Mouse (Mus musculus) frontal cortex, adult (tissue): ENCODE measurements around the gene Lbh.
A peak's percentile ranks its signal among the peaks of the same experiment; 100 is the strongest.

ENCODE experiments used
- ATAC-seq: cut with Nextera tagmentation; 2 replicates; pipeline ENCODE4 v1.9.2; 2017; ENCODE audit warnings: mild to moderate bottlenecking, moderate library complexity, mixed read lengths; ENCODE audit not compliant: low TSS enrichment

Gene Lbh

GRCm38 (mm10) chr17:72911751-72912150, 6.4 kb upstream of the Lbh start:
- no peak for ATAC-seq

GRCm38 (mm10) chr17:72914082-72914481, 4.0 kb upstream of the Lbh start:
- ATAC-seq = no peak

GRCm38 (mm10) chr17:72917241-72918030, 669 bp upstream of the Lbh start:
- ATAC-seq = peak; percentile 42

DNA sequence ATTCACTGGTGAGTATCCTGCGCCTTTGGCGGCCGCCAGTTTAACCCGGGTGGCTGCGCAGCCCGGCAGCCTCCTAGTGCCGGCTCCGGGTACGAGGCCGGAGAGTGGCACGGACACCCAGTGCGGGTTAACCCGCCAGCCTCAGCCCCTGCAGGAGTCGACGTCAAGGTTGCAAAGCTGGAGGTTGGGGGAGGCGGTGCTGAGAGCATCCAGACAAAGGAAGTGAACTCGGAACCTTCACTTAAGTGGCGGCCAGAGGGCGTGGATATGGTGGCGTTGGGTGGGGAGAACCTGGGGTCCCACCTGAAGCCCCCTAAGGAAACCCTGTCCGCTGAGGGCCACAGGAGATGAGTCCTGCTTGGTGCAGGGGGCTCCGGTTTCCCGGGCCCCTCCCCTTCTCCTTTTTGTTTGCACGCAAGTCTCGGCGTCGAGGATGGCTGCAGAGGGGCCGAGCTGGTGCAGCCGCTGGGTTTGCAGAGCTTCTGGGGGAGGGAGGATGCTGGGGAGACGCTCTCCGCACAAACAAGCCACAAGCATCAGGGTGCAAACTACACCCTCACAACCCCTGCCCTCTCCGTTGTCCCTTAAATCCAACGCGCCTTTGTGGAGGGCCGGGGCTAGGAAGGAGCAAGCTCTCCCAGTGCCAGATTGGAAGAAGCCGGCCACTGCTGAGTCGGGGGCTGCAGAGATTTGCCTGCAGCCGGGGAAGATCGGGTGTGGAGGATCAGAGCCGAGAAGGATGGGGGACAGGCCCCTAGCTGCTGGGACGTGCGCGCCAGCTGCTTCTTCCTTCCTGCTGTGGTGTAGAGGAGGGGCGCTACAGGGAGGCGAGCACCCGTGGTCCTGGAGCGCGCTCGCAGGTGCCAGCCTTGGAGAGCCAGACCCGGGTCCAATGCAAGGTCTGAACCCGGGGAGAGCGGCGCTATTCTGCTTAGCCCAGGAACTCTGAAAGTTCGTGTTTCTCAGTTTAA, 751 bp downstream of the Lbh start:
- peak; percentile 13; the same call in 1 of the 2 replicates for ATAC-seq

GRCm38 (mm10) chr17:72919641-72920040, 1.5 kb downstream of the Lbh start:
- no peak for ATAC-seq

GRCm38 (mm10) chr17:72920430-72920829, 2.3 kb downstream of the Lbh start:
- ATAC-seq = no peak

DNA sequence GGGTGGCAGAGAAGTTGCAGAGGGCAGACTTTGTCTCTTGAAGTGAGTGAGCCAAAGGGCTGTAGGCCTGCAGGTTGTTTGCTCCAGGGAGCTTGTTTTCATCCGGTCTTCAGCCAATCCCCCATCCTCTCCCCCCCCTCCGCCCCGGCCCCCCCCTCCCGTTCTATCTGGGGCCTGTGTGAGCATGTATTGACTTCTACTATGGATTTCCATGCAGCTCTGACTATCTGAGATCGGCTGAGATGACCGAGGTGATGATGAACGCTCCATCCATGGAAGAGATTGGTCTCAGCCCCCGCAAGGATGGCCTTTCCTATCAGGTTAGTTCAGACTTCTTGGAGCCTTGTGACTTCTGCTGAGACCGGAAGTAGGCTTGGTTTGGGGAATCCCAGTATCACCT, 2.9 kb downstream of the Lbh start:
- no peak for ATAC-seq

DNA sequence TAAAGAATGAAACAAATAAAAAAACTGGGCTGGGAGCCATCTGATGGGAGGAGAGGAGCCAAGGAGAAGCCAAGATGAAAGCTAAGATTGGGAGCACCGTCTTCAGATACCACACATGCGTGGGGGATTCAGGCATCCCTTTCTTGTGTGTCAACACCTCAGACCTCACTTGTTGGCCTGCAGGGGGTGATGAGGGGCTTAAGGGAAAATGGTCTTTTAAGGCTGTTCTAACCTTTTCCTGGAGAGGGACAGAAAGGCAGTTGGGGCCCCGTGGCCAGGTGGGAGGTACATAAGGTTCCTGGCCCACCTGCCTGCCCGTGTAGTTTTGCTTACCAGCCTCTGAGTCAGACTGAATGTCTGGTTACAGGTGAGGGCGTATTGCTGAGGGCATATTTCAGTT, 4.1 kb downstream of the Lbh start:
- ATAC-seq = no peak

- no peak for ATAC-seq
Observed at GRCm38 (mm10) chr17:72923283-72923682, 5.2 kb downstream of the Lbh start.

GRCm38 (mm10) chr17:72924295-72924694, 6.2 kb downstream of the Lbh start:
- ATAC-seq = peak; percentile 62

DNA sequence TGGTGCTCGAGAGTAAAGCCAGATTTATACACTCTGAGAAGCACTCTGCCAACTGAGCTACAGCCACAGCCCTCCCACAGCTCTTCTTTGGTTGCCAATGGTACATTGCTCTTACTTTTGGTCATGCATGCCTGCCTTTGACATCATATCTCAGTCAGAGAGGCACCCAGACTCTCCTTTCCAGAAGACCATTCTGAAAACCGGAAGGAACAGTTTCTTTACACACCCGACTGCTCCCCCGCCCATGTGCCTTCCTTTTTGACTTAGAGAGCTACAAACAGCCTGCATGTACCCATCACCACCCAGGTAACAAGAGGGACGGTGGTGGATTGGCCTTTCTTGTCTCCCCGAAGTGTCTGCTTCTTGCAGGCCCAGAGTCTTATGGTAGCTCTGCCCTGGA, 7.0 kb downstream of the Lbh start:
- peak; percentile 24; the same call in 1 of the 2 replicates for ATAC-seq

GRCm38 (mm10) chr17:72925804-72926617, 7.9 kb downstream of the Lbh start:
- ATAC-seq = peak; percentile 76

GRCm38 (mm10) chr17:72926994-72927393, 8.9 kb downstream of the Lbh start:
- ATAC-seq = no peak

- ATAC-seq = no peak
Observed at GRCm38 (mm10) chr17:72933116-72933515, 15.0 kb downstream of the Lbh start.

GRCm38 (mm10) chr17:72934146-72934545, 16.0 kb downstream of the Lbh start:
- ATAC-seq = no peak

- no peak for ATAC-seq
Observed at GRCm38 (mm10) chr17:72934653-72935052, 16.5 kb downstream of the Lbh start.

DNA sequence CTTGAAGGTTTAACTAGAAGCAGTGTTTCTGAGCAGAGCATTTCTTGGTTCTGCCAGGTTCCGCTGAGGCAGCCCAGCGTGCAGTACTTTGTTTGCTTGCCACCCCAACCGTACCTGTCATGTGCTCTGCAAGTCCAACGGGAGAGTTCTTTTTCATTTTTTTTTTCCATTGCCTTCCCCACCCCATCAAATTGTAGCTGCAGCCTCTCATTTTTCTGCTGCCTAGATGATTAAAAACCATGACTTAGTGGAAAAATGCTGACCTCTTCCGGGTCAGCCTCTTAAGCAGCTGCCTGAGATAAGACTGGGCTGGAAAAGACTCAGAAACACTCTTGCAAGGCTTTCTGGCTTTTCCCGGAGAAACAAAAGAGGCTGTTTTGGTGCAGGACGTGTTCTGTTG, 17.8 kb downstream of the Lbh start:
- ATAC-seq = no peak

GRCm38 (mm10) chr17:72936336-72936735, 18.2 kb downstream of the Lbh start:
- ATAC-seq = no peak

DNA sequence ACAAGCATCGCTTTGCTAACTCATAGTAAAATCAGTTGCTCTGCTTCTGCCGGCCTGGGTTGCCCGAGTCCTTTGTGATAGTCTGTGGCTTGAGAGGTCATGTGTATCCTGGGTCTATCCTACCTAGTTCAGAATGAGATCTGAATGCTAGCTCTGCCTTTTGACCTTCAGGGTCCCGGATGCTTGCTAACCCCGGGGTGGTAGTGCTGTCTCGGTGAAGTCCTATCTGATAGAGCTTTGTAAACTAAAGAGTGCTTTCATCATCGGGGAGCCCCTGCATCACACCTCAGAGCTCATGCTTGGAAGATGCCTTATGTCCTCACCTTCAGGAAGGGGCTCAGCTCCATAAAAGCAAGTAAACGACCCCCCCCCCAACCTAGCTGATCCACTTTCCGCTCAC, 19.1 kb downstream of the Lbh start:
- no peak for ATAC-seq

DNA sequence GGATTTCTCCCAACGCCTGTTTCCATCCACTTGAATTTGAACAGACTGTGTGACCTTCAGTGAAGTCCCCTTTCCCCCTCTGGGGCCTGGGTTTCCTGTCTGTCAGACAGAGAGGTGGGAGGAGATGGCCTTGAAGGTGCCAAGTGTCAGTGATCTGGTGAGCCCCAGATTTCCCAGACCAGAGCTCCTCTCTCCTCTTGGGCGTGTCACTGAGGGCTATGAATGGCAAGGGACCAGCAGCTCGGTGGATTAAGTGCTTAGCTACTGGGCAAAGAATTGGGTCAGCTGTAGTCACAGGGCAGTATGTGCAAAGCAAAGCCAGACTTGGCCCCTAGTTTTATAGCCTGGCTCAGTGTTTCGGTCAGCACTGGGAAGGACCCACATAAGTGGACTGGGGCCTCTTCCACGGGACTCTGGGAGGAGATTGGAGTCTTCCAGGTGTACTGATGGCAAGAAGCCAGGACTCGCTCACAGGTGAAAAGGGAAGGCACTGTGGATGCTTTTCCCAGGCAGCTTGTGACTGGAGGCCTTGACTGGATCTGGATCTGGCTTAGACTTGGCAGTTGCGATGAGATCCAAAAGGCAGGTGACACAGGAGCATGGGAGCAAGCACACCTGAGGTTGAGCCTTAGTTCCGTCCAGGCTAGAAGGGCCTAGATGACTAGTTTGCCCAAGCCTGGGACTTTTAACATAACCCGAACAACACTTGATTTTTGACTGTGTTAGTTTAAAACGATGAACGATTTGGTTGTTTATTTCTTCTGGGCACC, 20.1 kb downstream of the Lbh start:
- ATAC-seq = peak; percentile 26; the same call in 1 of the 2 replicates
